Mouse (Mus musculus) liver, embryonic 14.5 days (tissue): Measurements from ENCODE around the gene Gyg. TPM values are rescaled to one million over a fixed set of nuclear protein-coding genes. Genes with fewer than 3 reads are reported as not detected.

ENCODE experiments used
- ATAC-seq: fragments of 200-750 bp; cut with Nextera tagmentation; 2 replicates; pipeline ENCODE4 v1.8.0; 2017; ENCODE audit warnings: moderate number of reproducible peaks, mild to moderate bottlenecking, moderate library complexity; ENCODE audit not compliant: insufficient read depth
- DNase-seq, 3 experiments: peaks; one replicate each; pipeline ENCODE4 v3.0.0-alpha.2; 2012 to 2013; ENCODE audit warnings: low read depth in 3 of 3, low spot score in 3 of 3
- H3K27ac ChIP-seq: fragments of 300-500 bp; sonication (generic); 2 replicates; pipeline ENCODE4 v1.5.1; 2014; ENCODE audit warnings: moderate library complexity, mild to moderate bottlenecking, control low read depth, inconsistent platforms
- H3K27me3 ChIP-seq: fragments of 300-500 bp; sonication (generic); 2 replicates; pipeline ENCODE4 v1.6.1; 2014; ENCODE audit warnings: mild to moderate bottlenecking, low read length, moderate library complexity; ENCODE audit not compliant: control insufficient read depth, insufficient read depth
- H3K36me3 ChIP-seq: fragments of 300-500 bp; sonication (generic); replicated peaks from 2 replicates; pipeline ENCODE4 v1.6.1; 2014; ENCODE audit warnings: low read depth; ENCODE audit not compliant: control insufficient read depth, insufficient read depth
- H3K4me1 ChIP-seq, 2 experiments: fragments of 200-500 bp in 1 of 2; fragments of 300-500 bp in 1 of 2; sonication (generic) in 1 of 2; replicated peaks; 2 replicates each; pipeline ENCODE4 v1.6.1; 2012 to 2014; ENCODE audit warnings: antibody characterized with exemption in 1 of 2, inconsistent platforms in 1 of 2, low read length in 1 of 2; ENCODE audit not compliant: control insufficient read depth in 2 of 2, insufficient read depth in 2 of 2
- H3K4me2 ChIP-seq: fragments of 300-500 bp; sonication (generic); 2 replicates; pipeline ENCODE4 v1.6.1; 2014; ENCODE audit warnings: low read depth, mild to moderate bottlenecking, control low read depth, moderate library complexity
- H3K4me3 ChIP-seq, 2 experiments: fragments of 200-500 bp in 1 of 2; fragments of 300-500 bp in 1 of 2; sonication (generic) in 1 of 2; 2 replicates each; pipeline ENCODE4 v1.5.1; 2012 to 2014; ENCODE audit warnings: low read depth in 2 of 2, low read length in 2 of 2, mild to moderate bottlenecking in 2 of 2, control low read depth in 1 of 2, inconsistent platforms in 1 of 2, moderate library complexity in 1 of 2; ENCODE audit not compliant: insufficient read depth in 1 of 2
- H3K9ac ChIP-seq: fragments of 300-500 bp; sonication (generic); replicated peaks from 2 replicates; pipeline ENCODE4 v1.6.1; 2014; ENCODE audit warnings: mild to moderate bottlenecking, control low read depth, moderate library complexity
- H3K9me3 ChIP-seq: fragments of 300-500 bp; sonication (generic); 2 replicates; pipeline ENCODE4 v1.6.1; 2016; ENCODE audit warnings: low read length, mixed read lengths; ENCODE audit not compliant: control insufficient read depth
- CTCF ChIP-seq: IDR thresholded peaks from 2 replicates; pipeline ENCODE4 v1.5.1; 2016; ENCODE audit warnings: antibody characterized with exemption, low read depth, control low read depth
- EP300 ChIP-seq: IDR thresholded peaks from 2 replicates; pipeline ENCODE4 v1.6.1; 2016; ENCODE audit warnings: antibody characterized with exemption, low read depth
- WGBS: fragments of 180-500 bp; shearing (Covaris S2); extraction: QIAGEN DNeasy Blood & Tissue Kit; methylation state at CpG from one replicate; pipeline ENCODE4 v1.1.7; 2014; ENCODE audit not compliant: insufficient replicate concordance; 5-methylcytosine and 5-hydroxymethylcytosine counted together
- polyA plus RNA-seq, 2 experiments: library from polyadenylated mRNA; depleted of rRNA in 1 of 2; stranded (reverse) in 1 of 2; unstranded in 1 of 2; fragments of >200 nt; fragmentation: Nextera tagmentation in 1 of 2; extraction: Ambion mirVana in 1 of 2; gene quantifications; 2 replicates each; pipeline versions ENCODE4 v1.2.1 to v1.2.3; 2012 to 2014

The Gyg gene
- polyA plus RNA-seq, 2 experiments, result 11.2 to 22.5 TPM

DNA sequence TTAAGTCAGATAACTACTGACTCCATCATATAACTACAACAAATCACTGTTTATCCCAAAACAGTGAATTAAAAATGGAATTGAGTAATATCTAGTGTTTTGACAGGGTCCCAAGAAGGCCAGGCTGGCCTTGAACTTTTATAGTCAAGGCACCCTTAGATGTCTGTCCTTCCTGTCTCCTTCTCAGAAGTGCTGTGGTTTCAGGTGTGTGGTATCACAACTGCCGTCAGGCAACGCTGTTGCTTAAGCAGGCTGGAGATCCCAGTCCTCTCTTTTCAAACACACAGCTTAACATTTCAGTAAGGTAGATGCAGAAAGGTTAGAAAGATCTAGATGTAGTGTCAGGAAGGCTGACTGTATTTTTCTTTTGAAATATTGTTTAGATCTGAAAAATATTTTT is 13.0 kb downstream of the Gyg start:
- Histone ChIP-seq H3K27me3 (no peaks in the 10 kb centered on the region), H3K27ac (no peak overlapping the region), H3K4me2 (no peak overlapping the region), H3K9me3 (no peaks in the 10 kb centered on the region), H3K36me3 (no peaks in the 10 kb centered on the region), H3K4me3 (no peak overlapping the region), H3K9ac (no peak overlapping the region), H3K4me1 (0 out of 4 replicates have a peak, but pooled peaks cover 0 to 2% of the 10 kb centered on the region in 2 experiments)
- WGBS, result 59% methylated on average over 2 of the region's 2 CpGs
- TF ChIP-seq EP300, result no peak
- TF ChIP-seq CTCF, result no peak
- no peak for ATAC-seq
- no peak for DNase-seq

DNA sequence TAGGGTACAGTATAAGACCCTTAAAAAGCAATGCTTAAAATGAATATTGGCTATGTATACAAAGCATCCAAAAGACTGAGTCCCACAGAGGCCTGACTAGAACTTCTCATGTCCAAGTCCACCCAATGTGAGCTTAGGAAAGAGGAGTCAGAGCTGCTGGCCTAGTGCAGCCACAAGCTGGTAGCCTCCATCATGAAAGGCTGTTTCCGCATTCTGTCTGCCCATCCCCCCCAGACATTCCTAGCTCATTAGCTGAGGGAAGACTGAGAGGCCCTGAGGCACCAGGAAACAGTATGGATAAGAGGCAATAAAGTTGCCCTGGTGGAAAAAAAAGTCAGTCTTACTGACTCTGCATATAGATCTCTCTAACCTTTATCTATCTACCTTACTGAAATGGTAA is 13.4 kb downstream of the Gyg start:
- no peaks in the 10 kb centered on the region for H3K36me3 ChIP-seq
- no peak overlapping the region for H3K27ac ChIP-seq
- TF ChIP-seq EP300 (no peak), CTCF (no peak)
- no peaks in the 10 kb centered on the region for H3K27me3 ChIP-seq
- H3K4me3 ChIP-seq, result no peak overlapping the region
- DNase-seq (no peak), ATAC-seq (no peak)
- no peak overlapping the region for H3K4me2 ChIP-seq
- no peak overlapping the region for H3K9ac ChIP-seq
- H3K9me3 ChIP-seq, result no peaks in the 10 kb centered on the region
- 0 out of 4 replicates have a peak, but pooled peaks cover 0 to 2% of the 10 kb centered on the region in 2 experiments for H3K4me1 ChIP-seq
- 64% methylated on average over 1 of the region's 1 CpGs for WGBS

DNA sequence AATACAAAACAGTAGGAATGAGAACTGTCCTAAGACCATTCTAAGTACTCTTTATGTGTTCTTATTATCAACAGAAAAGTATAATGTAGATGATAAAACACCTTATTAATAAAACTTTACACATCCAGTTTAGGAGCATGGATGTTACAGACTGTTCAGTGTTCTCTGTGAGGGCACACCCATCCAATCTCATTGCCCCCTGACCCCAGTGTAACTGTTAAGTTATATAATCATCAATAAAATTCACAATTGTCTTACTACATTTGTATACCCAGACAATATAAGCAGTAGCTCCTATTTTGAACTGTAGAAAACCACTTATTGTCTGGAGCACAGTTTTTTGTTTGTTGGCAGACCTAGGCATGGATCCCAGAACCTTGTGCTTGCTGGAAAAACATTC is 13.9 kb downstream of the Gyg start:
- DNase-seq, result no peak
- TF ChIP-seq EP300, result no peak
- TF ChIP-seq CTCF, result no peak
- no peak for ATAC-seq
- Histone ChIP-seq H3K9ac (no peak overlapping the region), H3K36me3 (no peaks in the 10 kb centered on the region), H3K4me3 (no peak overlapping the region), H3K27me3 (no peaks in the 10 kb centered on the region), H3K27ac (no peak overlapping the region), H3K4me2 (no peak overlapping the region), H3K9me3 (no peaks in the 10 kb centered on the region), H3K4me1 (0 out of 4 replicates have a peak, but pooled peaks cover 0 to 2% of the 10 kb centered on the region in 2 experiments)

DNA sequence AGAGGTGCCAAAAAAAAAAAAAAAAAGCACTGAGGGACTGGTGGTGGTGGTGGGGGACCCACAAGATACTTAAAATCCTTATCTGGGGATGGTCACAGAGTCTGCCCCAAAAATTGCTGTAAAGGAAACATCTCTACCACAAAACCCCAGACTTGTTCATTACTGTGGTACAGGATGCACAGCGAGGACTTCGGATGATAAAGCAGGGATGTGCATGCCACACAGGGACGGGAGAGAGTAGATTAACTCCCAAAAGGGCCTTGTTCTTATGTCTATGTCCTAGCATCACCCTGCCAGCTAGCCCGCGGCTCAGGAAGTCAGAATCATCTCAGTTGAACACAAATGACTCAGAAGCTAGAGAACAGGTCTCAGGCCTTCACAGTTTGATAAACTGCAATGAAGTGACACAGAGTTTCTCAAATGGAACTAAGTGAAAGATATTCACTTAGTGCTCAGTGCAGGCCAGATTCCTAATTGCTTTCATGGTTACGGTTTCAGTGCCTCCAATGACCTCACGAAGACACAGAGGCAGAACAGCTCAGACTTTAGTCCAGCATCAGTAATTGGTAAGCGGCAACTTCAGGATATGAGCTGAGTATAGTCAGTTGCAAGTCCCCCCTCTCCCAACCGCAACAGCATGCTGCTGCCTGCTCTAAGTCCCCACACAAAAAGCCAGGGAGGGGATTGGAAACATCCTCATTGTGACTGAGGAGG is 18.1 kb downstream of the Gyg start:
- DNase-seq (no peak), ATAC-seq (no peak)
- WGBS, result 62% methylated on average over 9 of the region's 9 CpGs
- H3K9me3 ChIP-seq, result no peaks in the 10 kb centered on the region
- no peak overlapping the region for H3K4me2 ChIP-seq
- H3K4me3 ChIP-seq, result no peak overlapping the region
- no peak overlapping the region for H3K27ac ChIP-seq
- no peaks in the 10 kb centered on the region for H3K27me3 ChIP-seq
- H3K36me3 ChIP-seq, result no peaks in the 10 kb centered on the region
- H3K4me1 ChIP-seq, result 0 out of 4 replicates have a peak, but pooled peaks cover 0 to 2% of the 10 kb centered on the region in 2 experiments
- no peak overlapping the region for H3K9ac ChIP-seq
- TF ChIP-seq EP300 (no peak), CTCF (no peak)

DNA sequence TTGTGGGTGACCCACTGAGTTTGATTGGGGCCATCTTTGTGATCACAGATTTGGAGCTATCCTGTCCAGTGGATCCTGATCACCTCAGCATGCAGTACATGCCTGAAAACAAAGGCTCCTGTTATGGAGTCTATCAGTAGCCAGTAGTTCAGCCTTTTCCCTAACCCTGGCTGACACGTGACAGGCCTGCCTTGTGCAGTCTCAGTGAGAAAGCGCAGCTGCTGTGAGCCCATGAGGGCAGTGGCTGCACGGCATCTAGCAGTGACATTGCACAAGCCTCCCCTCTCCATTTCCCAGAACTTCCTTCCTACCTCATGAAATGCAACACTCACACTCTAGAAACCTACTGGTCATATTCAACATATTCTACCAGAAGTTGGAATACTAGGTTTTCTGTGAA is 20.6 kb downstream of the Gyg start:
- Histone ChIP-seq H3K9ac (no peak overlapping the region), H3K4me1 (no peaks in the 10 kb centered on the region), H3K27me3 (no peaks in the 10 kb centered on the region), H3K4me2 (no peak overlapping the region), H3K27ac (no peak overlapping the region), H3K36me3 (no peaks in the 10 kb centered on the region), H3K4me3 (no peak overlapping the region), H3K9me3 (no peaks in the 10 kb centered on the region)
- WGBS, result 60% methylated on average over 3 of the region's 3 CpGs
- DNase-seq (no peak), ATAC-seq (no peak)
- TF ChIP-seq EP300 (no peak), CTCF (no peak)
